8 mouse cellular contexts compared by ENCODE assay signal in the genomic region with DNA sequence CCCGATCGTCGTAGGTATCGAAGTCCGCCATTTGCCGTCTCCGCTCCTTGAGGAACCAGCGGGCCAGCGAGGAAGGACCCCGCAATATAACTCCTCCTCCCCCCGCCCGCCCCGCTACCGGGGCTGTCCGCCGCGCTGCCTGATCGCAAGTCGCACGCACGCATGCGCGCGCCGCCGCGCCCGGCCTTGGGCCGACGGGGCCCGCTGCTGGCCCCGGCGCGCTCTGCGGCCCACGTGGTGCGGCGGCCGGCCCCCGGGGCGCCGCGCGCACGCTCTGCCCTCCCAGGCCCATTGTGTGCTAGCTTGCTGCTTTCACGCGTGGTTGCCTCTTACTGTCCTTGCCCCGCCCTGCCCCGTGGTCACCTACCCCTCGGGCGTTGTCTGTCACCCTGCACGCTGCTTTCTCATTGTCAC. TPM values are rescaled to one million over a fixed set of nuclear protein-coding genes. Genes with fewer than 3 reads are reported as not detected.
A peak's percentile ranks its signal among the peaks of the same experiment; 100 is the strongest.
DNase-seq lines count a peak whose midpoint lies in the region; ATAC-seq and TF ChIP-seq lines count a peak whose summit lies in the region.

Gene Eif4h, minus strand, starts transcription at position 222 of the 414 bp plus-strand sequence.

- DNase-seq in c-Kit-positive CD71-positive TER-119-positive erythroid progenitor cells, embryonic 14.5 days (ENCODE audit: low spot score), result peak; percentile 90
- peak; percentile 94 for DNase-seq in heart, postnatal 0 days (ENCODE audit: low spot score)
- peak; percentile 98 to 99 for DNase-seq in kidney, postnatal 4 days

- under 1% methylated on average over 37 of the region's 52 CpGs for WGBS in forebrain, embryonic 12.5 days
- under 1% methylated on average over 36 of the region's 52 CpGs for WGBS in heart, postnatal 0 days
- 0% methylated on average over 41 of the region's 52 CpGs for WGBS in liver, embryonic 16.5 days (ENCODE audit: insufficient replicate concordance)
- WGBS in neural tube, embryonic 13.5 days, result under 1% methylated on average over 36 of the region's 52 CpGs

- TF ChIP-seq EP300 in heart, postnatal 0 days (IDR thresholded peaks at IDR 0.05; ENCODE audit: low read depth), result no peak

- H3K9ac ChIP-seq in forebrain, embryonic 12.5 days, result peak within 1 kb of the TSS; percentile 100
- H3K9ac ChIP-seq in heart, postnatal 0 days (replicated peaks; ENCODE audit: low read depth, low read length), result peak within 1 kb of the TSS; percentile 97
- peak within 1 kb of the TSS; percentile 99 for H3K9ac ChIP-seq in liver, embryonic 16.5 days (ENCODE audit: low read depth, low read length)
- peak within 1 kb of the TSS; percentile 99 for H3K9ac ChIP-seq in neural tube, embryonic 13.5 days

- H3K4me2 ChIP-seq in forebrain, embryonic 12.5 days, result peak within 1 kb of the TSS; percentile 80
- peak within 1 kb of the TSS; percentile 75 for H3K4me2 ChIP-seq in heart, postnatal 0 days (ENCODE audit: low read depth, low read length)
- H3K4me2 ChIP-seq in liver, embryonic 16.5 days (ENCODE audit: low read depth, low read length), result peak within 1 kb of the TSS; percentile 98
- peak within 1 kb of the TSS; percentile 80 for H3K4me2 ChIP-seq in neural tube, embryonic 13.5 days

- no peak for TF ChIP-seq CTCF in E14TG2a.4 (conservative IDR thresholded peaks at IDR 0.05; ENCODE audit: low read length)
- no peak for TF ChIP-seq CTCF in heart, postnatal 0 days (IDR thresholded peaks at IDR 0.05; ENCODE audit: low read depth)
- no peak for TF ChIP-seq CTCF in testis, adult 2 months (IDR thresholded peaks at IDR 0.05; ENCODE audit: control insufficient read depth, insufficient read depth, insufficient replicate concordance, low read depth, low read length)

- peak within 1 kb of the TSS; percentile 97 for H3K4me3 ChIP-seq in E14TG2a.4 (replicated peaks; ENCODE audit: low read length)
- peak within 1 kb of the TSS; percentile 99 for H3K4me3 ChIP-seq in forebrain, embryonic 12.5 days (replicated peaks)
- peak within 1 kb of the TSS; percentile 94 for H3K4me3 ChIP-seq in heart, postnatal 0 days (ENCODE audit: low read depth, low read length)
- H3K4me3 ChIP-seq in liver, embryonic 16.5 days (ENCODE audit: low read depth, low read length), result peak within 1 kb of the TSS; percentile 98
- H3K4me3 ChIP-seq in neural tube, embryonic 13.5 days, result peak within 1 kb of the TSS; percentile 95
- peak within 1 kb of the TSS; percentile 100 for H3K4me3 ChIP-seq in testis, adult 2 months (ENCODE audit: control insufficient read depth, low read depth, low read length)

- H3K27ac ChIP-seq in forebrain, embryonic 12.5 days, result peak within 1 kb of the TSS; percentile 95
- H3K27ac ChIP-seq in heart, postnatal 0 days (ENCODE audit: low read depth), result peak within 1 kb of the TSS; percentile 95
- peak within 1 kb of the TSS; percentile 91 for H3K27ac ChIP-seq in liver, embryonic 16.5 days (ENCODE audit: low read length)
- peak within 1 kb of the TSS; percentile 96 for H3K27ac ChIP-seq in neural tube, embryonic 13.5 days (replicated peaks)
- H3K27ac ChIP-seq in testis, adult 2 months (ENCODE audit: control insufficient read depth, insufficient read depth, low read depth, low read length), result peak within 1 kb of the TSS; percentile 100

- peaks cover 58% of the 10 kb centered on the region for H3K4me1 ChIP-seq in E14TG2a.4 (replicated peaks; ENCODE audit: low read depth, low read length)
- H3K4me1 ChIP-seq in forebrain, embryonic 12.5 days, result peaks cover 14% of the 10 kb centered on the region
- H3K4me1 ChIP-seq in heart, postnatal 0 days (ENCODE audit: control insufficient read depth, insufficient read depth), result peaks cover 9% of the 10 kb centered on the region
- H3K4me1 ChIP-seq in liver, embryonic 16.5 days (ENCODE audit: control insufficient read depth, low read depth, low read length), result peaks cover 15% of the 10 kb centered on the region
- peaks cover 32% of the 10 kb centered on the region for H3K4me1 ChIP-seq in neural tube, embryonic 13.5 days (replicated peaks)
- peaks cover 9% of the 10 kb centered on the region for H3K4me1 ChIP-seq in testis, adult 2 months (ENCODE audit: control insufficient read depth, insufficient read depth, low read length)

- peaks cover 31% of the 10 kb centered on the region for H3K36me3 ChIP-seq in E14TG2a.4 (ENCODE audit: insufficient read depth, low read length)
- peaks cover 24% of the 10 kb centered on the region for H3K36me3 ChIP-seq in forebrain, embryonic 12.5 days (replicated peaks)
- peaks cover 15% of the 10 kb centered on the region for H3K36me3 ChIP-seq in heart, postnatal 0 days (replicated peaks; ENCODE audit: control insufficient read depth, insufficient read depth, low read length)
- peaks cover 12% of the 10 kb centered on the region for H3K36me3 ChIP-seq in liver, embryonic 16.5 days (ENCODE audit: control insufficient read depth, insufficient read depth)
- H3K36me3 ChIP-seq in neural tube, embryonic 13.5 days, result peaks cover 22% of the 10 kb centered on the region
- H3K36me3 ChIP-seq in testis, adult 2 months (ENCODE audit: control insufficient read depth, insufficient read depth, low read length), result peaks cover 2% of the 10 kb centered on the region; the same call in 1 of the 2 replicates

- H3K9me3 ChIP-seq in E14TG2a.4 (ENCODE audit: low read length), result no peaks in the 10 kb centered on the region
- no peaks in the 10 kb centered on the region for H3K9me3 ChIP-seq in forebrain, embryonic 12.5 days
- no peaks in the 10 kb centered on the region for H3K9me3 ChIP-seq in heart, postnatal 0 days (replicated peaks; ENCODE audit: control insufficient read depth, low read length)
- H3K9me3 ChIP-seq in liver, embryonic 16.5 days (replicated peaks; ENCODE audit: control insufficient read depth, low read length), result no peaks in the 10 kb centered on the region
- H3K9me3 ChIP-seq in neural tube, embryonic 13.5 days, result no peaks in the 10 kb centered on the region

- TF ChIP-seq POLR2A in testis, adult 2 months (IDR thresholded peaks at IDR 0.05; ENCODE audit: control insufficient read depth, low read depth, low read length), result peak; percentile 90

- peak; percentile 94 for ATAC-seq in forebrain, embryonic 12.5 days (ENCODE audit: low FRiP score)
- ATAC-seq in heart, postnatal 0 days (ENCODE audit: insufficient read depth, low read depth), result peak; percentile 93
- peak; percentile 92 for ATAC-seq in liver, embryonic 16.5 days (ENCODE audit: low read depth)
- ATAC-seq in neural tube, embryonic 13.5 days (ENCODE audit: low read depth), result peak; percentile 90

- no peaks in the 10 kb centered on the region for H3K27me3 ChIP-seq in E14TG2a.4 (ENCODE audit: insufficient read depth, low read length)
- H3K27me3 ChIP-seq in forebrain, embryonic 12.5 days, result no peaks in the 10 kb centered on the region
- no peaks in the 10 kb centered on the region for H3K27me3 ChIP-seq in heart, postnatal 0 days (ENCODE audit: control insufficient read depth, insufficient read depth, low read length)
- no peaks in the 10 kb centered on the region for H3K27me3 ChIP-seq in liver, embryonic 16.5 days (ENCODE audit: control insufficient read depth, insufficient read depth, low read depth, low read length)
- no peaks in the 10 kb centered on the region for H3K27me3 ChIP-seq in neural tube, embryonic 13.5 days
- H3K27me3 ChIP-seq in testis, adult 2 months (ENCODE audit: control insufficient read depth, insufficient read depth, low read length), result no peaks in the 10 kb centered on the region

RNA-seq across cellular contexts. Expression of gene Eif4h, which starts in this region (rescaled TPM):
- 459 and 466 TPM in 2 replicates for polyA plus RNA-seq in forebrain, embryonic 12.5 days (2016; fragmentation: Nextera tagmentation; extraction: Ambion mirVana)
- 430 and 516 TPM in 2 replicates for total RNA-seq in heart, postnatal 0 days (2014; rRNA removed; ENCODE audit: low replicate concordance)
- polyA plus RNA-seq in heart, postnatal 0 days (2015; fragmentation: Nextera tagmentation; extraction: Ambion mirVana), result 230 and 241 TPM in 2 replicates
- polyA plus RNA-seq in liver, embryonic 16.5 days (2015; fragmentation: Nextera tagmentation; extraction: Ambion mirVana), result 167 TPM in 2 replicates
- polyA plus RNA-seq in neural tube, embryonic 13.5 days (2015; fragmentation: Nextera tagmentation; extraction: Ambion mirVana), result 338 and 355 TPM in 2 replicates
- polyA plus RNA-seq in testis, adult 2 months (2012; rRNA removed), result 177 and 183 TPM in 2 replicates

Comparison
In these comparisons a context has a peak if more than half of its experiments do, and no peak if none do; other contexts are left out.
1. Peak in every context shown above with its lines: DNase-seq, ATAC-seq, H3K4me3 ChIP-seq and H3K27ac ChIP-seq.